Mouse (Mus musculus): ENCODE data around the gene Samd4. TPM values are rescaled to one million over a fixed set of nuclear protein-coding genes. Genes with fewer than 3 reads are reported as not detected.

Gene Samd4
- total and polyA plus RNA-seq, 2 experiments from 2014 or later, result 3.5 to 15.2 TPM

- ATAC-seq, result no peak; the same call in 1 of the 2 replicates
- 93% methylated on average over 2 of the region's 2 CpGs for WGBS
These were observed 81.6 kb downstream of the Samd4 start for GRCm38 (mm10) chr14:46964074-46964872.

GRCm38 (mm10) chr14:46966206-46966605 lies 83.6 kb downstream of the Samd4 start:
- Histone ChIP-seq H3K4me2 (ENCODE audit: low read depth) (no peak overlapping the region), H3K4me3 (ENCODE audit: low read depth, low read length) (no peak overlapping the region), H3K9me3 (ENCODE audit: low read length) (no peaks in the 10 kb centered on the region), H3K9ac (no peak overlapping the region), H3K27me3 (ENCODE audit: insufficient read depth, low read length) (no peaks in the 10 kb centered on the region), H3K27ac (ENCODE audit: low read depth, low read length) (no peak overlapping the region), H3K36me3 (ENCODE audit: insufficient read depth) (no peaks in the 10 kb centered on the region), H3K4me1 (ENCODE audit: insufficient read depth) (no peaks in the 10 kb centered on the region)
- TF ChIP-seq CTCF (IDR thresholded peaks at IDR 0.05; ENCODE audit: low read depth), result 0 out of 2 replicates have a peak, but pooled peaks have one; percentile 9
- DNase-seq (no peak), ATAC-seq (no peak)
- WGBS, result 73% methylated on average over 10 of the region's 10 CpGs

More at GRCm38 (mm10) chr14:46964074-46964872, 81.6 kb downstream of the Samd4 start:
- H3K27ac ChIP-seq (ENCODE audit: low read depth, low read length), result no peak overlapping the region
- no peaks in the 10 kb centered on the region for H3K36me3 ChIP-seq (ENCODE audit: insufficient read depth)
- H3K4me2 ChIP-seq (ENCODE audit: low read depth), result no peak overlapping the region
- H3K9ac ChIP-seq, result no peak overlapping the region
- H3K4me3 ChIP-seq (ENCODE audit: low read depth, low read length), result no peak overlapping the region
- no peak for TF ChIP-seq CTCF (IDR thresholded peaks at IDR 0.05; ENCODE audit: low read depth)
- H3K9me3 ChIP-seq (ENCODE audit: low read length), result no peaks in the 10 kb centered on the region
- no peaks in the 10 kb centered on the region for H3K27me3 ChIP-seq (ENCODE audit: insufficient read depth, low read length)
- DNase-seq, result no peak
- H3K4me1 ChIP-seq (ENCODE audit: insufficient read depth), result no peaks in the 10 kb centered on the region

- DNase-seq, result no peak
- 82% methylated on average over 11 of the region's 11 CpGs for WGBS
These were observed 85.4 kb downstream of the Samd4 start for GRCm38 (mm10) chr14:46968046-46968445.

GRCm38 (mm10) chr14:46970673-46971072 lies 88.0 kb downstream of the Samd4 start:
- ATAC-seq (peak; percentile 36; the same call in 1 of the 2 replicates), DNase-seq (peak; percentile 57)
- 41% methylated on average over 3 of the region's 3 CpGs for WGBS
- H3K27me3 ChIP-seq (ENCODE audit: insufficient read depth, low read length), result no peaks in the 10 kb centered on the region
- H3K27ac ChIP-seq (ENCODE audit: low read depth, low read length), result no peak overlapping the region
- H3K4me2 ChIP-seq (ENCODE audit: low read depth), result no peak overlapping the region
- no peaks in the 10 kb centered on the region for H3K4me1 ChIP-seq (ENCODE audit: insufficient read depth)
- H3K4me3 ChIP-seq (ENCODE audit: low read depth, low read length), result no peak overlapping the region
- TF ChIP-seq CTCF (IDR thresholded peaks at IDR 0.05; ENCODE audit: low read depth), result no peak
- H3K36me3 ChIP-seq (ENCODE audit: insufficient read depth), result no peaks in the 10 kb centered on the region
- H3K9ac ChIP-seq, result no peak overlapping the region
- no peaks in the 10 kb centered on the region for H3K9me3 ChIP-seq (ENCODE audit: low read length)

More at GRCm38 (mm10) chr14:46968046-46968445, 85.4 kb downstream of the Samd4 start:
- H3K27ac ChIP-seq (ENCODE audit: low read depth, low read length), result no peak overlapping the region
- H3K4me3 ChIP-seq (ENCODE audit: low read depth, low read length), result no peak overlapping the region
- no peaks in the 10 kb centered on the region for H3K27me3 ChIP-seq (ENCODE audit: insufficient read depth, low read length)
- H3K9ac ChIP-seq, result no peak overlapping the region
- no peaks in the 10 kb centered on the region for H3K4me1 ChIP-seq (ENCODE audit: insufficient read depth)
- H3K9me3 ChIP-seq (ENCODE audit: low read length), result no peaks in the 10 kb centered on the region
- no peak for TF ChIP-seq CTCF (IDR thresholded peaks at IDR 0.05; ENCODE audit: low read depth)
- no peak for ATAC-seq
- no peak overlapping the region for H3K4me2 ChIP-seq (ENCODE audit: low read depth)
- no peaks in the 10 kb centered on the region for H3K36me3 ChIP-seq (ENCODE audit: insufficient read depth)

- WGBS, result 94% methylated on average over 2 of the region's 2 CpGs
- Histone ChIP-seq H3K4me3 (ENCODE audit: low read depth, low read length) (no peak overlapping the region), H3K27ac (ENCODE audit: low read depth, low read length) (no peak overlapping the region), H3K9me3 (ENCODE audit: low read length) (no peaks in the 10 kb centered on the region), H3K9ac (no peak overlapping the region), H3K4me2 (ENCODE audit: low read depth) (no peak overlapping the region), H3K27me3 (ENCODE audit: insufficient read depth, low read length) (no peaks in the 10 kb centered on the region), H3K4me1 (ENCODE audit: insufficient read depth) (no peaks in the 10 kb centered on the region), H3K36me3 (ENCODE audit: insufficient read depth) (no peaks in the 10 kb centered on the region)
- DNase-seq (no peak), ATAC-seq (no peak)
- no peak for TF ChIP-seq CTCF (IDR thresholded peaks at IDR 0.05; ENCODE audit: low read depth)
These were observed 89.1 kb downstream of the Samd4 start for GRCm38 (mm10) chr14:46971802-46972201.

GRCm38 (mm10) chr14:46974874-46975273 lies 92.2 kb downstream of the Samd4 start:
- no peak for TF ChIP-seq CTCF (IDR thresholded peaks at IDR 0.05; ENCODE audit: low read depth)
- Histone ChIP-seq H3K4me1 (ENCODE audit: insufficient read depth) (no peaks in the 10 kb centered on the region), H3K36me3 (ENCODE audit: insufficient read depth) (no peaks in the 10 kb centered on the region), H3K27ac (ENCODE audit: low read depth, low read length) (no peak overlapping the region), H3K4me2 (ENCODE audit: low read depth) (no peak overlapping the region), H3K9ac (no peak overlapping the region), H3K9me3 (ENCODE audit: low read length) (no peaks in the 10 kb centered on the region), H3K27me3 (ENCODE audit: insufficient read depth, low read length) (no peaks in the 10 kb centered on the region), H3K4me3 (ENCODE audit: low read depth, low read length) (no peak overlapping the region)
- DNase-seq (no peak), ATAC-seq (no peak)
- WGBS, result 74% methylated on average over 9 of the region's 9 CpGs

GRCm38 (mm10) chr14:46975969-46976368 lies 93.3 kb downstream of the Samd4 start:
- no peak for DNase-seq
- Histone ChIP-seq H3K9ac (no peak overlapping the region), H3K4me1 (ENCODE audit: insufficient read depth) (0 out of 2 replicates have a peak, but pooled peaks cover 3% of the 10 kb centered on the region), H3K27ac (ENCODE audit: low read depth, low read length) (no peak overlapping the region), H3K27me3 (ENCODE audit: insufficient read depth, low read length) (no peaks in the 10 kb centered on the region), H3K9me3 (ENCODE audit: low read length) (no peaks in the 10 kb centered on the region), H3K36me3 (ENCODE audit: insufficient read depth) (no peaks in the 10 kb centered on the region), H3K4me2 (ENCODE audit: low read depth) (no peak overlapping the region), H3K4me3 (ENCODE audit: low read depth, low read length) (no peak overlapping the region)
- ATAC-seq, result no peak
- 91% methylated on average over 4 of the region's 4 CpGs for WGBS
- no peak for TF ChIP-seq CTCF (IDR thresholded peaks at IDR 0.05; ENCODE audit: low read depth)

All from forebrain, postnatal 0 days (tissue).